Mouse (Mus musculus): ENCODE data around the gene Ms4a10.

DNA sequence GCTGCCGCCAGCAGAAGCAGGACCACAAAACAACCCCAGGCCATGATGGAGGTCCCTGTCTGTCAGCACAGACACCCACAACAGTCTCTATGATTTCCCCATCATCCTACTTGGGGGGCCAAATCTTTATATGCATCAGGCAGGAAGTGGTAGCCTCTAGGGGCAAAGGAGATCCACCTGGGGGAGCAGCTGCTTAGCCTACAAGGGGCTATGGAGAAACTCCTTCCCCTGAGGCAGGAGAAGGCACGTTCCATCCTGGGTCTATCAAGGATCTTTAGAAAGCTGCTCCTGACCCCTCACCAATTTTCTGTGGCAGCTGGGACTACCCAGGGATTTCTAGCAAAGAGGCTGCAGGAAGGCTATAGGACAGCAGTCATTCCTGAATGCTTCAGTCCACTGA lies 53.9 kb downstream of the Ms4a10 start, which contains the start of gene Zp1:
- TF ChIP-seq POLR2A (IDR thresholded peaks at IDR 0.05; ENCODE audit: control insufficient read depth, extremely low read depth, insufficient read depth, low read length, poor library complexity), result no peak
- TF ChIP-seq CTCF (IDR thresholded peaks at IDR 0.05; ENCODE audit: borderline replicate concordance, control insufficient read depth, extremely low read depth, insufficient read depth, low read length, poor library complexity), result no peak

Measured in thymus, adult 2 months (tissue).